Comparison of ENCODE assay signal across 9 mouse cellular contexts in the genomic region with DNA sequence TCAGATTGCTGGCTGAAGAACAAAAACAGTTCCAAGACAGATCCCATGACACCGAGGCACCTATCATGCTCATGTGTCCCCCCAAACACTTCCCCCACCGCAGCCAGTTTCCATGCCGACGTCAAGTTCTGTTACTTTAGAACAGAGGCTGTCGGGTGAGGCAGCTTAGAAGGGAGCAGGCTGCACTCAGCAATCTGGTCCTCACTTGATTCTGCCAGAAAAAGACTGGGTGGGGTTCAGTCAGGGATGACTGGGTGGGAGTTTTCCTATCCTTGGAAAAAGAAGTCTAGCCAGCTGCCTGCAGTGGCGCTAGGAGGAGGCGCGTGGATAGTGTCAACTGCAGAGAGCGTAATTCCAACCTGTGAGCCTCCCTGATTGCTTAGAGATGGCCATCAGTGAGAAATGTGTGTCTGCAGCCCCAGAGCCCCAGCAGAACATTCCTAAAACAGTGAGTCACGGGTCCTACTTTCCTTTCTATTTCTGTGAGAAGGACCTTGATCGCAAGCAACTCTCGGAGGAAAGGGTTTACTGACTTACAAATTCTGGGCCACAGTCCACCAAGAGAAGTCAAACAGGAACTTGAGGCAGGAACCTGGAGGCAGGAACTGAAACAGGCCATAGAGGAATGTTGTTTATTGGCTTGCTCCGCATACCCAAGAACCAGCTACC. TPM values are rescaled to one million over a fixed set of nuclear protein-coding genes. Genes with fewer than 3 reads are reported as not detected.
DNase-seq lines count a peak whose midpoint lies in the region; ATAC-seq and TF ChIP-seq lines count a peak whose summit lies in the region.
"Had no signal": no experiment of that assay in that cellular context is flagged by ENCODE, and none has a peak within 500 bp of the region (broad histone marks: within the 10 kb centered on the region; RNA-seq: fewer than 3 reads in every experiment).

No protein-coding gene starts in this region.

- H3K36me3 ChIP-seq in embryonic facial prominence, embryonic 12.5 days = no peaks in the 10 kb centered on the region
- no peaks in the 10 kb centered on the region for H3K36me3 ChIP-seq in embryonic facial prominence, embryonic 10.5 days (replicated peaks)
- H3K36me3 ChIP-seq in testis, adult 2 months (ENCODE audit: control insufficient read depth, insufficient read depth, low read length) = no peaks in the 10 kb centered on the region
- H3K36me3 ChIP-seq in intestine, embryonic 16.5 days (ENCODE audit: control insufficient read depth, insufficient read depth, low read length) = no peaks in the 10 kb centered on the region
- H3K36me3 ChIP-seq: heart, embryonic 10.5 days had no signal

- no peak overlapping the region for H3K4me2 ChIP-seq in embryonic facial prominence, embryonic 12.5 days (replicated peaks)
- H3K4me2 ChIP-seq in intestine, embryonic 16.5 days (ENCODE audit: low read depth, low read length) = no peak overlapping the region

- H3K27ac ChIP-seq in embryonic facial prominence, embryonic 12.5 days = no peak overlapping the region
- H3K27ac ChIP-seq in embryonic facial prominence, embryonic 10.5 days (replicated peaks) = no peak overlapping the region
- no peak overlapping the region for H3K27ac ChIP-seq in testis, adult 2 months (ENCODE audit: control insufficient read depth, insufficient read depth, low read depth, low read length)
- no peak overlapping the region for H3K27ac ChIP-seq in intestine, embryonic 16.5 days (ENCODE audit: low read length)
- H3K27ac ChIP-seq: heart, embryonic 10.5 days had no signal

- H3K4me1 ChIP-seq in embryonic facial prominence, embryonic 12.5 days = peaks cover 4% of the 10 kb centered on the region
- H3K4me1 ChIP-seq in embryonic facial prominence, embryonic 10.5 days = peaks cover 19% of the 10 kb centered on the region
- peaks cover 16% of the 10 kb centered on the region for H3K4me1 ChIP-seq in testis, adult 2 months (ENCODE audit: control insufficient read depth, insufficient read depth, low read length)
- H3K4me1 ChIP-seq in intestine, embryonic 16.5 days (ENCODE audit: control insufficient read depth, insufficient read depth, low read length) = no peaks in the 10 kb centered on the region

- H3K27me3 ChIP-seq in embryonic facial prominence, embryonic 12.5 days = no peaks in the 10 kb centered on the region
- H3K27me3 ChIP-seq in embryonic facial prominence, embryonic 10.5 days (replicated peaks; ENCODE audit: low read depth, poor library complexity, severe bottlenecking) = no peaks in the 10 kb centered on the region
- no peaks in the 10 kb centered on the region for H3K27me3 ChIP-seq in testis, adult 2 months (ENCODE audit: control insufficient read depth, insufficient read depth, low read length)
- H3K27me3 ChIP-seq in intestine, embryonic 16.5 days (replicated peaks; ENCODE audit: control insufficient read depth, insufficient read depth, low read length) = no peaks in the 10 kb centered on the region

- H3K9me3 ChIP-seq in embryonic facial prominence, embryonic 12.5 days = no peaks in the 10 kb centered on the region
- H3K9me3 ChIP-seq in embryonic facial prominence, embryonic 10.5 days = no peaks in the 10 kb centered on the region
- H3K9me3 ChIP-seq in intestine, embryonic 16.5 days (ENCODE audit: control insufficient read depth, low read length) = no peaks in the 10 kb centered on the region
- H3K9me3 ChIP-seq: heart, embryonic 10.5 days had no signal

- no peak for DNase-seq in embryonic facial prominence, embryonic 10.5 days (ENCODE audit: low spot score)
- DNase-seq in layer of hippocampus, adult 18-20 months (ENCODE audit: low spot score in 2 of 2) = peak; percentile 28 to 57
- no peak for DNase-seq in layer of hippocampus, adult 9-10 months (ENCODE audit: low spot score)
- DNase-seq in left cerebral cortex, adult 18-20 months (ENCODE audit: low spot score in 2 of 2) = peak; percentile 12 to 45
- no peak for DNase-seq in B cell, adult 2 months

- no peak overlapping the region for H3K9ac ChIP-seq in embryonic facial prominence, embryonic 12.5 days
- no peak overlapping the region for H3K9ac ChIP-seq in intestine, embryonic 16.5 days (ENCODE audit: low read depth, low read length)

- ATAC-seq in embryonic facial prominence, embryonic 12.5 days (ENCODE audit: insufficient number of reproducible peaks, insufficient read depth, low FRiP score, low TSS enrichment) = peak; percentile 50; the same call in 1 of the 2 replicates
- no peak for ATAC-seq in intestine, embryonic 16.5 days

- WGBS in embryonic facial prominence, embryonic 12.5 days = 78% methylated on average over 13 of the region's 13 CpGs
- 87% methylated on average over 13 of the region's 13 CpGs for WGBS in embryonic facial prominence, embryonic 10.5 days
- WGBS in intestine, embryonic 16.5 days = 72% methylated on average over 13 of the region's 13 CpGs

- no peak for TF ChIP-seq CTCF in testis, adult 2 months (IDR thresholded peaks at IDR 0.05; ENCODE audit: control insufficient read depth, insufficient read depth, insufficient replicate concordance, low read depth, low read length)

- H3K4me3 ChIP-seq in embryonic facial prominence, embryonic 12.5 days = no peak overlapping the region
- no peak overlapping the region for H3K4me3 ChIP-seq in embryonic facial prominence, embryonic 10.5 days
- peak overlapping the region; percentile 39 for H3K4me3 ChIP-seq in testis, adult 2 months (ENCODE audit: control insufficient read depth, low read depth, low read length)
- no peak overlapping the region for H3K4me3 ChIP-seq in intestine, embryonic 16.5 days (ENCODE audit: low read length)
- H3K4me3 ChIP-seq: heart, embryonic 10.5 days had no signal

- no peak for TF ChIP-seq POLR2A in testis, adult 2 months (IDR thresholded peaks at IDR 0.05; ENCODE audit: control insufficient read depth, low read depth, low read length)

RNA-seq across cellular contexts. Expression of a gene that starts 54.6 kb away (rescaled TPM):
- polyA plus RNA-seq in embryonic facial prominence, embryonic 12.5 days (2016; fragmentation: Nextera tagmentation; extraction: Ambion mirVana) = 26.5 and 28.8 TPM in 2 replicates
- polyA plus RNA-seq in embryonic facial prominence, embryonic 10.5 days (2016; fragmentation: Nextera tagmentation; extraction: Ambion mirVana) = 12.7 and 14.0 TPM in 2 replicates
- total RNA-seq in layer of hippocampus, adult 18-20 months (2021) = 10 to 100 TPM; 58.7 to 58.9 TPM
- total RNA-seq in left cerebral cortex, adult 18-20 months (2021) = 10 to 100 TPM; 56.1 to 63.1 TPM
- polyA plus RNA-seq in testis, adult 2 months (2012; rRNA removed) = 26.3 and 30.0 TPM in 2 replicates
- 7.0 and 7.5 TPM in 2 replicates for polyA plus RNA-seq in intestine, embryonic 16.5 days (2015; fragmentation: Nextera tagmentation; extraction: Ambion mirVana)

Comparison
In these comparisons a context has a peak if more than half of its experiments do, and no peak if none do; other contexts are left out.
1. DNase-seq: peak in layer of hippocampus, adult 18-20 months (2 of 2) and left cerebral cortex, adult 18-20 months (2 of 2); none in embryonic facial prominence, embryonic 10.5 days (single experiment), layer of hippocampus, adult 9-10 months (single experiment) and B cell, adult 2 months (0 of 2).